ENCODE assay signal across 22 mouse cellular contexts in the genomic region with DNA sequence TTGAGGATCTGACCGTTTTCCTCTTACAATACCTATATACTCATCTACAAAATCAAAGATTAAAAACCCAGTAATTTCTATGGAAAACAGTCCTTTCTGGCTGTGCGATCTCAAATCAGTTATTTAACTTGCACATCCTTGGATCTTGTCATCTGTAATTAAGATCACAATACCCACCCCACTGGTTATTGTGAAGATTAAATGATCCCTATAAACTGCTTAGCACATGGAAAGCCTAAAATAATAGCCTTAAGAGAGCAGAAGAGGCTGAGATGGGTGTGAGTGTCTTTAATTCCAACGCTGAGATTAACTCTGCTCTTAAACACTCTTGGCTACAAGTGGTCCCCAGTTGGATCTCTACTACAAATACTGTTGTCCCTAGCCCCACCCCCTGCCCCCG.
A peak's percentile ranks its signal among the peaks of the same experiment; 100 is the strongest.
DNase-seq lines count a peak whose midpoint lies in the region; ATAC-seq and TF ChIP-seq lines count a peak whose summit lies in the region.
"Had no signal": no experiment of that assay in that cellular context is flagged by ENCODE, and none has a peak within 500 bp of the region (broad histone marks: within the 10 kb centered on the region; RNA-seq: fewer than 3 reads in every experiment).

No protein-coding gene starts in this region.

- H3K4me1 ChIP-seq in hindbrain, embryonic 12.5 days, result peaks cover 7% of the 10 kb centered on the region
- H3K4me1 ChIP-seq in hindbrain, embryonic 14.5 days (replicated peaks; ENCODE audit: control insufficient read depth, insufficient read depth, low read length), result peaks cover 4% of the 10 kb centered on the region
- H3K4me1 ChIP-seq in hindbrain, embryonic 13.5 days (replicated peaks), result peaks cover 24% of the 10 kb centered on the region
- H3K4me1 ChIP-seq in hindbrain, postnatal 0 days (ENCODE audit: insufficient read depth, low read length), result no peaks in the 10 kb centered on the region

- H3K27me3 ChIP-seq in hindbrain, embryonic 12.5 days, result no peaks in the 10 kb centered on the region
- H3K27me3 ChIP-seq in hindbrain, embryonic 14.5 days (ENCODE audit: control insufficient read depth, insufficient read depth, low read length), result no peaks in the 10 kb centered on the region
- H3K27me3 ChIP-seq in hindbrain, embryonic 13.5 days, result no peaks in the 10 kb centered on the region
- no peaks in the 10 kb centered on the region for H3K27me3 ChIP-seq in hindbrain, postnatal 0 days (ENCODE audit: insufficient read depth, low read length)
- H3K27me3 ChIP-seq: CH12.LX, Patski had no signal

- H3K9ac ChIP-seq in hindbrain, embryonic 12.5 days, result no peak overlapping the region
- no peak overlapping the region for H3K9ac ChIP-seq in hindbrain, embryonic 14.5 days
- no peak overlapping the region for H3K9ac ChIP-seq in hindbrain, embryonic 13.5 days
- H3K9ac ChIP-seq in hindbrain, postnatal 0 days (replicated peaks; ENCODE audit: low read length), result no peak overlapping the region

- ATAC-seq in hindbrain, embryonic 12.5 days (ENCODE audit: low FRiP score), result no peak
- ATAC-seq in hindbrain, embryonic 14.5 days (ENCODE audit: low FRiP score), result no peak
- ATAC-seq in hindbrain, embryonic 13.5 days (ENCODE audit: low FRiP score), result no peak
- ATAC-seq in hindbrain, postnatal 0 days, result no peak
- no peak for ATAC-seq in CD4-positive, CD25-positive, alpha-beta regulatory T cell, adult 4 months
- ATAC-seq: activated CD4-positive, CD25-positive, alpha-beta regulatory T cell, adult 4 months; Patski had no signal

- H3K4me2 ChIP-seq in hindbrain, embryonic 12.5 days (replicated peaks), result no peak overlapping the region
- no peak overlapping the region for H3K4me2 ChIP-seq in hindbrain, embryonic 14.5 days (replicated peaks)
- no peak overlapping the region for H3K4me2 ChIP-seq in hindbrain, embryonic 13.5 days
- H3K4me2 ChIP-seq in hindbrain, postnatal 0 days (ENCODE audit: low read depth, low read length), result no peak overlapping the region

- H3K4me3 ChIP-seq in hindbrain, embryonic 12.5 days, result no peak overlapping the region
- H3K4me3 ChIP-seq in hindbrain, embryonic 14.5 days (replicated peaks; ENCODE audit: low read length), result no peak overlapping the region
- no peak overlapping the region for H3K4me3 ChIP-seq in hindbrain, embryonic 13.5 days
- no peak overlapping the region for H3K4me3 ChIP-seq in hindbrain, postnatal 0 days (ENCODE audit: low read length)

- DNase-seq in hindbrain, embryonic 14.5 days (ENCODE audit: low spot score), result no peak
- DNase-seq in hindbrain, postnatal 0 days (ENCODE audit: low spot score), result no peak
- peak; percentile 59 for DNase-seq in retina, embryonic 14.5 days (ENCODE audit: low spot score)
- peak; percentile 72 for DNase-seq in retina, postnatal 1 day
- no peak for DNase-seq in right cerebral cortex, postnatal 4 days
- DNase-seq: adrenal gland, adult 2 months; adrenal gland, adult 8-10 months; adrenal gland, postnatal 10 days; adrenal gland, postnatal 14 days; adrenal gland, postnatal 25 days; adrenal gland, postnatal 36 days; B cell, adult 2 months; cerebellum, adult 11 months; cerebellum, adult 11-12 months; cerebellum, adult 18-20 months had no signal

- 0 out of 2 replicates have a peak overlapping the region, but pooled peaks have one; percentile 52 for H3K27ac ChIP-seq in hindbrain, embryonic 12.5 days
- no peak overlapping the region for H3K27ac ChIP-seq in hindbrain, embryonic 14.5 days
- H3K27ac ChIP-seq in hindbrain, embryonic 13.5 days, result peak overlapping the region; percentile 42; the same call in 1 of the 2 replicates
- H3K27ac ChIP-seq in hindbrain, postnatal 0 days, result no peak overlapping the region

- H3K36me3 ChIP-seq in hindbrain, embryonic 12.5 days, result no peaks in the 10 kb centered on the region
- no peaks in the 10 kb centered on the region for H3K36me3 ChIP-seq in hindbrain, embryonic 14.5 days (replicated peaks; ENCODE audit: control insufficient read depth, insufficient read depth)
- no peaks in the 10 kb centered on the region for H3K36me3 ChIP-seq in hindbrain, embryonic 13.5 days
- no peaks in the 10 kb centered on the region for H3K36me3 ChIP-seq in hindbrain, postnatal 0 days (ENCODE audit: insufficient read depth, low read length)
- H3K36me3 ChIP-seq: G1E had no signal

- WGBS in hindbrain, embryonic 12.5 days, result 69% methylated on average over 4 of the region's 4 CpGs
- WGBS in hindbrain, embryonic 14.5 days, result 66% methylated on average over 4 of the region's 4 CpGs
- 58% methylated on average over 4 of the region's 4 CpGs for WGBS in hindbrain, embryonic 13.5 days
- WGBS in hindbrain, postnatal 0 days, result 54% methylated on average over 4 of the region's 4 CpGs

- H3K9me3 ChIP-seq in hindbrain, embryonic 12.5 days (replicated peaks), result no peaks in the 10 kb centered on the region
- H3K9me3 ChIP-seq in hindbrain, embryonic 14.5 days (ENCODE audit: control insufficient read depth, low read length), result no peaks in the 10 kb centered on the region
- no peaks in the 10 kb centered on the region for H3K9me3 ChIP-seq in hindbrain, embryonic 13.5 days
- H3K9me3 ChIP-seq in hindbrain, postnatal 0 days (ENCODE audit: low read length), result no peaks in the 10 kb centered on the region
- H3K9me3 ChIP-seq: G1E had no signal

- no peak for TF ChIP-seq CTCF in hindbrain, postnatal 0 days (IDR thresholded peaks at IDR 0.05; ENCODE audit: low read depth)

Comparison
In these comparisons a context has a peak if more than half of its experiments do, and no peak if none do; other contexts are left out.
1. H3K27ac ChIP-seq: peak in hindbrain, embryonic 12.5 days (single experiment) and hindbrain, embryonic 13.5 days (single experiment); none in hindbrain, embryonic 14.5 days (single experiment) and hindbrain, postnatal 0 days (single experiment).
2. DNase-seq: peak in retina, embryonic 14.5 days (single experiment) and retina, postnatal 1 day (single experiment); none in hindbrain, embryonic 14.5 days (single experiment), hindbrain, postnatal 0 days (single experiment) and right cerebral cortex, postnatal 4 days (single experiment).